In genomic region chr16:92606491-92606965, GRCm38 (mm10) we compare ENCODE assay signal across 10 mouse cellular contexts.
DNase-seq lines count a peak whose midpoint lies in the region; ATAC-seq and TF ChIP-seq lines count a peak whose summit lies in the region.
"Had no signal": no experiment of that assay in that cellular context is flagged by ENCODE, and none has a peak within 500 bp of the region (broad histone marks: within the 10 kb centered on the region; RNA-seq: fewer than 3 reads in every experiment).

No protein-coding gene starts in this region.

- no peaks in the 10 kb centered on the region for H3K9me3 ChIP-seq in forebrain, embryonic 12.5 days
- H3K9me3 ChIP-seq in forebrain, embryonic 14.5 days (replicated peaks; ENCODE audit: control insufficient read depth, low read length) = no peaks in the 10 kb centered on the region
- H3K9me3 ChIP-seq in lung, embryonic 14.5 days (ENCODE audit: low read depth, low read length) = no peaks in the 10 kb centered on the region
- no peaks in the 10 kb centered on the region for H3K9me3 ChIP-seq in liver, embryonic 14.5 days (ENCODE audit: control insufficient read depth, low read length)
- no peaks in the 10 kb centered on the region for H3K9me3 ChIP-seq in stomach, embryonic 16.5 days (replicated peaks; ENCODE audit: control insufficient read depth, low read length)

- no peaks in the 10 kb centered on the region for H3K36me3 ChIP-seq in forebrain, embryonic 12.5 days (replicated peaks)
- no peaks in the 10 kb centered on the region for H3K36me3 ChIP-seq in forebrain, embryonic 14.5 days (ENCODE audit: control insufficient read depth, insufficient read depth, low read length)
- no peaks in the 10 kb centered on the region for H3K36me3 ChIP-seq in lung, embryonic 14.5 days (ENCODE audit: insufficient read depth)
- peaks cover 3% of the 10 kb centered on the region; the same call in 1 of the 2 replicates for H3K36me3 ChIP-seq in liver, embryonic 14.5 days (replicated peaks; ENCODE audit: control insufficient read depth, insufficient read depth, low read depth)
- no peaks in the 10 kb centered on the region for H3K36me3 ChIP-seq in stomach, embryonic 16.5 days (ENCODE audit: control insufficient read depth, insufficient read depth, low read length)

- TF ChIP-seq EP300 in liver, embryonic 14.5 days (IDR thresholded peaks at IDR 0.05; ENCODE audit: low read depth) = no peak

- H3K9ac ChIP-seq in forebrain, embryonic 12.5 days = no peak overlapping the region
- H3K9ac ChIP-seq in forebrain, embryonic 14.5 days (ENCODE audit: low read length) = no peak overlapping the region
- no peak overlapping the region for H3K9ac ChIP-seq in lung, embryonic 14.5 days
- no peak overlapping the region for H3K9ac ChIP-seq in liver, embryonic 14.5 days (replicated peaks)
- no peak overlapping the region for H3K9ac ChIP-seq in stomach, embryonic 16.5 days (ENCODE audit: low read length)

- no peak for DNase-seq in forebrain, embryonic 14.5 days (ENCODE audit: low spot score)
- DNase-seq in lung, embryonic 14.5 days = no peak
- DNase-seq in lung, postnatal 14 days = no peak
- no peak for DNase-seq in liver, embryonic 14.5 days (ENCODE audit: low read depth in 3 of 3, low spot score in 3 of 3)
- no peak for DNase-seq in ovary, postnatal 14 days (ENCODE audit: low spot score)
- DNase-seq in testis, postnatal 14 days (ENCODE audit: low spot score) = no peak
- DNase-seq: lung, postnatal 36 days had no signal

- WGBS in forebrain, embryonic 12.5 days = 87% methylated on average over 7 of the region's 7 CpGs
- 86% methylated on average over 7 of the region's 7 CpGs for WGBS in forebrain, embryonic 14.5 days
- WGBS in lung, embryonic 14.5 days = 84% methylated on average over 7 of the region's 7 CpGs
- 81% methylated on average over 6 of the region's 7 CpGs for WGBS in liver, embryonic 14.5 days (ENCODE audit: insufficient replicate concordance)
- WGBS in stomach, embryonic 16.5 days = 81% methylated on average over 7 of the region's 7 CpGs

- no peak overlapping the region for H3K27ac ChIP-seq in forebrain, embryonic 12.5 days
- no peak overlapping the region for H3K27ac ChIP-seq in forebrain, embryonic 14.5 days (ENCODE audit: low read depth, low read length)
- H3K27ac ChIP-seq in lung, embryonic 14.5 days (ENCODE audit: low read depth) = no peak overlapping the region
- H3K27ac ChIP-seq in liver, embryonic 14.5 days = no peak overlapping the region
- no peak overlapping the region for H3K27ac ChIP-seq in stomach, embryonic 16.5 days (ENCODE audit: low read length)
- H3K27ac ChIP-seq: left cerebral cortex, adult 2 months had no signal

- H3K4me2 ChIP-seq in forebrain, embryonic 12.5 days = no peak overlapping the region; the same call in 1 of the 2 replicates
- H3K4me2 ChIP-seq in forebrain, embryonic 14.5 days (ENCODE audit: low read length) = no peak overlapping the region
- H3K4me2 ChIP-seq in lung, embryonic 14.5 days = no peak overlapping the region
- no peak overlapping the region for H3K4me2 ChIP-seq in liver, embryonic 14.5 days (ENCODE audit: low read depth)
- H3K4me2 ChIP-seq in stomach, embryonic 16.5 days (ENCODE audit: low read depth, low read length) = no peak overlapping the region

- peaks cover 77% of the 10 kb centered on the region for H3K27me3 ChIP-seq in forebrain, embryonic 12.5 days
- peaks cover 47% of the 10 kb centered on the region; the same call in 1 of the 2 replicates for H3K27me3 ChIP-seq in forebrain, embryonic 14.5 days (replicated peaks; ENCODE audit: control insufficient read depth, insufficient read depth, low read length)
- no peaks in the 10 kb centered on the region for H3K27me3 ChIP-seq in lung, embryonic 14.5 days (ENCODE audit: insufficient read depth, low read length)
- H3K27me3 ChIP-seq in liver, embryonic 14.5 days (ENCODE audit: control insufficient read depth, insufficient read depth, low read length) = no peaks in the 10 kb centered on the region
- peaks cover 9% of the 10 kb centered on the region; the same call in 1 of the 2 replicates for H3K27me3 ChIP-seq in stomach, embryonic 16.5 days (ENCODE audit: control insufficient read depth, insufficient read depth, low read length)

- 0 out of 2 replicates have a peak, but pooled peaks have one; percentile 5 for ATAC-seq in forebrain, embryonic 12.5 days (ENCODE audit: low FRiP score)
- no peak for ATAC-seq in forebrain, embryonic 14.5 days
- peak; percentile 29 for ATAC-seq in lung, embryonic 14.5 days (ENCODE audit: insufficient read depth)
- ATAC-seq in liver, embryonic 14.5 days (ENCODE audit: insufficient read depth) = 0 out of 2 replicates have a peak, but pooled peaks have one; percentile 8
- peak; percentile 26; the same call in 1 of the 2 replicates for ATAC-seq in stomach, embryonic 16.5 days (ENCODE audit: insufficient read depth, low FRiP score)

- no peak overlapping the region for H3K4me3 ChIP-seq in forebrain, embryonic 12.5 days (replicated peaks)
- H3K4me3 ChIP-seq in forebrain, embryonic 14.5 days (ENCODE audit: low read depth, low read length) = no peak overlapping the region
- no peak overlapping the region for H3K4me3 ChIP-seq in lung, embryonic 14.5 days (ENCODE audit: low read depth, low read length)
- no peak overlapping the region for H3K4me3 ChIP-seq in liver, embryonic 14.5 days (ENCODE audit: insufficient read depth in 1 of 2, low read depth in 2 of 2, low read length in 2 of 2)
- no peak overlapping the region for H3K4me3 ChIP-seq in stomach, embryonic 16.5 days (replicated peaks; ENCODE audit: low read length)

- peaks cover 34% of the 10 kb centered on the region for H3K4me1 ChIP-seq in forebrain, embryonic 12.5 days
- H3K4me1 ChIP-seq in forebrain, embryonic 14.5 days (ENCODE audit: control insufficient read depth, insufficient read depth, low read length) = peaks cover 21% of the 10 kb centered on the region
- no peaks in the 10 kb centered on the region; the same call in 1 of the 2 replicates for H3K4me1 ChIP-seq in lung, embryonic 14.5 days (ENCODE audit: insufficient read depth)
- H3K4me1 ChIP-seq in liver, embryonic 14.5 days (replicated peaks; ENCODE audit: control insufficient read depth in 2 of 2, insufficient read depth in 2 of 2, low read length in 1 of 2) = no peaks in the 10 kb centered on the region
- peaks cover 13% of the 10 kb centered on the region; the same call in 1 of the 2 replicates for H3K4me1 ChIP-seq in stomach, embryonic 16.5 days (ENCODE audit: control insufficient read depth, insufficient read depth, low read length)

- TF ChIP-seq CTCF in lung, embryonic 14.5 days (IDR thresholded peaks at IDR 0.05; ENCODE audit: low read depth) = no peak
- TF ChIP-seq CTCF in liver, embryonic 14.5 days (IDR thresholded peaks at IDR 0.05; ENCODE audit: low read depth) = no peak
